Mouse (Mus musculus) v-Abl transformed pro-B cells (cell line): ENCODE data around the gene Cep164.

Experiments
- in situ Hi-C, 2 experiments: fragments of 400-800 bp; cut with MboI; formaldehyde crosslinking; loops; one replicate each; pipeline ENCODE4 v1.15.1; 2025; ENCODE audit not compliant: unreplicated experiment in 2 of 2

Gene Cep164

DNA sequence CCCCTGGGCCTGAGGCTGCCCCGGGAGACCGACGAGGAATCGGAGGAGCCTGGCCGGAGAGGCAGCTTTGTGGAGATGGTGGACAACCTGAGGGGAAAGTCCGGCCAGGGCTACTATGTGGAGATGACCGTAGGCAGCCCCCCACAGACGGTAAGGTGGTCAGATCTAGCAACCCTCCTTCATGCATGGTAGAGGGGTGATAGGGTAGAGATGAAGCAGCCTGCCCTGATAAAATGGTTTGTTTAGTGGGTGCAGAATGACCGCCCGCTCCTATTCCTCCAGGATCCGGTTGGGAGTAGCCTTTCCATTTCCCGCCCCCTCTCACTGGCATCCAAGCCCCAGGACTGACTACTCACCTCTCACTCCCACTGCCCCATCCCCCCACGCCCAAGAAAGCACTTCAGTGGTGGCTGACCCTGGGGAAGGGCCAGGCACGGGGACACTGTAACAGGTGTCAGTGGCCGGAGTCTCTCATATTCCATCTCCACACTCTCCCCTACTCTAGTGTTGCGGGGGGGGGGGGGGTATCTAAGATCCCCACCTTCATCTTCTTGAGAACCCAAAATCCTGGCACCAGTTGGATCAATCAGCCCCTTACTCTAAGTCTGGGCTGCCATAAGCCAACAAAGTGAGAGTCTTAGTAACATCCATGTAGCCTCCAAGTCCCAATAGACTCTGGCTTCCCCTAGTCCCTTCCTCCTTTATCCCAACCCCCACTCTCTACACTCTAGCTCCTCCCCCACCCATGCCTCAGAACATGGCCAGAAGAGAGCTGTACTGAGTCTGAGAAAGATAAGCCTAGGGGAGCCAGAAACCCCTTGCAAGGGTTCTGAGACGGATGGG, 10.9 kb upstream of the Cep164 start:
- in situ Hi-C loops, result no loop called here

GRCm38 (mm10) chr9:45838434-45839138, 10.1 kb upstream of the Cep164 start, which contains the start of gene Bace1:
Gene Bace1, plus strand, starts transcription at chr9:45838580.
- in situ Hi-C loops, result no loop called here

DNA sequence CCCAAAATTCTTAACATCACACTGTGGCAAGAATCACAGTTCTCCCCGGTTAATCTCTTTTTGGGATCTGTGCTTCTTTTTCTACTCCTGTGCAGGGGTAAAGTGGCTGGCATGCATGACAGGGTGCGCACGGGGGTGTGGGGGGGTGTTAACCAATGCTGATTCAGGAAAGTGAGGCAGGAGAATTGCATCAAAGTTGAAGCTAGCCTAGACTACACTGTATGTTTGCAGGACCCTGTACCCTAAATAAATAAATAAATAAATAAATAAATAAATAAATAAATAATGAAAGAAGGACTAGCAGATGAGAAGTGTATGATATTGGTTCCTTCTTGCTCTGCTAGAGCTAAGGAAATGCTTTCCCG, 9.6 kb upstream of the Cep164 start:
- in situ Hi-C loops, result no loop called here

- in situ Hi-C loops, result no loop called here
These were observed 5.0 kb upstream of the Cep164 start for GRCm38 (mm10) chr9:45833461-45833860.

DNA sequence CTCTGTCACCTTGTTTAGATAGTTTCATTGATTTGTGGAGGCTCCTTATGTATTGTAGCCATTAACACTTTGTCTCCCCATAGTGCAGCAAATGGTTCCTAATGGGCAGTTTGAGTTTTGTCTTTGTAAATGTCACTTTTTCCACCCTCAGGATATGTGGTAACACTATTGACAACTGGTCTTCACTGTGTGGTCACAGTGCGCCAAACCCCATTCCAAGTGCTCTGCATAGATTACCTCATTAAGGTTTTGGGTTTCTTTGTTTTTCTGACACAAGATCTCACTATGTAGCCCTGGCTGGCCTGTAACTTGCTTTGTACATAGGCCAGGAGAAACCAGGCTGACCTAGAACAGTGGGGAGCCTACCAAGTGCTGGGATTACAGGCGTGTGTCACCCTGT, 4.4 kb upstream of the Cep164 start:
- in situ Hi-C loops, result no loop called here

DNA sequence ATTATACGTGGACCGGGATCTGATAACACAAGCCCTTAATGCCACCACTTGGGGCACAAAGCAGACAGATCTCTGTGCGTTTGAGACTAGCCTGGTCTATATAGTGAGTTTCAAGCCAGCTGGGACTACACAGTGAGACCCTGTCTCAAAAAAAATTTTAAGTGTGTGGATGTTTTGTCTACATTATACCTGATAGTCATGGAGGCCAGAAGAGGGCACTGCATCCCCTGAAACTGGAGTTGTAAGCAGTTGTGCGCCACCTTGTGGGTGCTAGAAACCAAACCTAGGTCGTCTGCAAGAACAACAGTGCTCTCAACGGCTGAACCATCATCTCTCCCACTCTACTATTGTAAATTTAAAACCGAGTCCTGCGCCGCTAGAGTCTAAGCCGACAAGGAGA, 616 bp upstream of the Cep164 start:
- in situ Hi-C loops, result loop anchor here (5.0 to 10.0 kb wide), 2 partner anchors 52 to 54 kb away; no protein-coding TSS in a partner anchor

DNA sequence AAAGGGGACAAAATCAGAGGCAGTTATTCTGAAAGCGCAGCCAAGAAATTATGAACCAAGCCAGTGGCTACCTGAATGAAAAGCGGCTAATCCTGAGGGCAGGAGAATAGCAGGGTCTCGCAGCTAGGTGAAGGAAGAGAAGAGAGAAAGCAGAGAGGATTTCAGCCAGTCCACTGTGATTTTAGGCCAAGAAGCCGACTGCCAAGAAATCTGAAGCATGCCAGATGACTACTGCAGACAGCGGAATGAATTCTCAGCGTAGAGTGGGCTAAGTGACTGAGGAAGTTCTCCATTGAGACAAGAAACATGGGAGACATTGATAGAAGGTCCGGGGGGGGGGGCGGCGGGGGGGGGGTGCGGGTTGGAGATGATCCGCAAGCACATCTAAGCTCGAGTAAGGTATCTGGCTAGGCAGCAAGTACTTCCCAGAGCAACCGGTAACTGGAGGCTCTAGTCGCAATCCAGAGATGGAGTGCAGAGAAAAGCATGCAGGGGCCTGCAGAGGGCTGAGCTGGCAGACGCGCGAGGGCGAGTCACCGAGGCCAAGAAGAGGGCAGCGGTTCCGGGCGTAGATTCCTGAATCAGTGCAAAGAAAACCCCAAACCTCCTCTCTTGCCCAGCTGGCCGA, 714 bp downstream of the Cep164 start:
- in situ Hi-C loops, result loop anchor here (5.0 to 10.0 kb wide), 2 partner anchors 50 to 53 kb away; no protein-coding TSS in a partner anchor

GRCm38 (mm10) chr9:45818406-45819011, 10.0 kb downstream of the Cep164 start:
- in situ Hi-C loops, result no loop called here

GRCm38 (mm10) chr9:45815525-45815924, 13.0 kb downstream of the Cep164 start:
- in situ Hi-C loops, result no loop called here

GRCm38 (mm10) chr9:45815113-45815512, 13.4 kb downstream of the Cep164 start:
- in situ Hi-C loops, result no loop called here

DNA sequence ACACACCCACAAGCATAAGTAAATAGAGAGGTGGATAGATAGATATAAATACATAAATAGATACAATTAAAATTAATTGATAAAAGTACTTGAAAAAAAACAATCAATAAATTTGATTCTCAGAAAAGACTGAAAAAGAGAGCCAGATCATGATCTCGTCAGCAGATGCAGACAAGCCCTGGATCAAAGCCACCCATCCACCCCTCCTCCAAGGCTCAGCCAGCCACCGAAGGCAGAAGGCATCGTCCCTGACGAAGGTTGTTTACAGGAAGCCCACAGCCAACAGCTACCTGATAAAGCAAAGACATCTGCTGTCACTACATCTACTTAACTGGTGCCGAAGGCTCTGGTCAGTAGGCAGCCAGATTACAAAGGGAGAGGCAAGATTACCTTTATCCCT, 16.5 kb downstream of the Cep164 start:
- in situ Hi-C loops, result no loop called here

GRCm38 (mm10) chr9:45807761-45808160, 20.7 kb downstream of the Cep164 start:
- in situ Hi-C loops, result no loop called here

GRCm38 (mm10) chr9:45807337-45807736, 21.2 kb downstream of the Cep164 start:
- in situ Hi-C loops, result no loop called here

GRCm38 (mm10) chr9:45806847-45807246, 21.6 kb downstream of the Cep164 start:
- in situ Hi-C loops, result no loop called here

DNA sequence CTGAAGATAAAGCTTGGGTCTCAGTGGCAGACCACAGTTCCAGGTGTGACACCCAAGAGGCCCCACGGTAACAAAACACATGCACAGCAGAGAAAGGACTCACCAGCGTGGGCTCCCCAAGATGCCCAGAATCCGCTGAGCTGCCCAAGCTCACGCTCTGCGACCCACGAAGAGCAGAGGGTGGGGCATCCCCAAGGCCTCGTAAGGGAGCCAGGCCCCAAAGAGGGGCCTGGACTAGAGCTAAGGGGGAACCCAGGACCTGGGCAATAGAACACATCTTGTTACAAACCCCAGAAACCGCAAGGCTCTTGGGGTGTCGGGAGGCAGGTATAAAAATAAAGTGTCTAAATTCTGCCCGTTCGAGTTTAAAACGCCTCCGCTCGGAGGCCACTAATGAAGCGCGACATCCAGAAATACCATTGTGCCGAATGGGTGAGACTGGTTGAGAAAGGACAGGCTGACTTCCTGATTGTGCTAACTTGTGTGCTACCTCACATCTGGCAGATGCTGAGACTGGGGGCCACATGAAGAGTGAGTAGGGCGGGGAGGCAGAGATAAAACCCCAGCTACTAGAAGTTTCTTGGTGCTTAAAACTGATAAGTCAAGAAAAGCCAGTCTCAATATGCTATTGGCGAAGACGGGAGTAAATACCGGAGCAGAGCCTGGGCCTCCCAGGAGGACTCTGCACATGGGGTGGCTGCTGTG, 25.3 kb downstream of the Cep164 start:
- in situ Hi-C loops, result no loop called here

DNA sequence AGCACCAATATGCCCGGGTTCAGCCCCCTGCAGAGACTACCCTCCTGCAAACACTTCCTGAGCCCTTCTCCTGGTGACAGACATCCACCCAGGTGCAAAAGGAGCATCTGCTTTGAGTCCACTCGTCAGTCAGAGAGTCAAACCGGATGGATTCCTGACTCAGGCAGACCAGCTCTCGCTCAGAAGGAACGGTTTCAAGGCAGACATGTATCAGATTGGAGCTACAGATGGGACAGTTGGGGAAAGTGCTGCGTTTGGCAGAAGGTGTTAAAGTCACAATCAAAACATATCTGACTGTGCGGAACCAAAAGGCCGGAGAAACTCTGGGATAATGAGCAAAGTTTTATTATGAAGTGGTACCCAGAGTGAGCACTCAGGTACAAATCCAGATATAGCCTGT, 29.1 kb downstream of the Cep164 start:
- in situ Hi-C loops, result no loop called here

DNA sequence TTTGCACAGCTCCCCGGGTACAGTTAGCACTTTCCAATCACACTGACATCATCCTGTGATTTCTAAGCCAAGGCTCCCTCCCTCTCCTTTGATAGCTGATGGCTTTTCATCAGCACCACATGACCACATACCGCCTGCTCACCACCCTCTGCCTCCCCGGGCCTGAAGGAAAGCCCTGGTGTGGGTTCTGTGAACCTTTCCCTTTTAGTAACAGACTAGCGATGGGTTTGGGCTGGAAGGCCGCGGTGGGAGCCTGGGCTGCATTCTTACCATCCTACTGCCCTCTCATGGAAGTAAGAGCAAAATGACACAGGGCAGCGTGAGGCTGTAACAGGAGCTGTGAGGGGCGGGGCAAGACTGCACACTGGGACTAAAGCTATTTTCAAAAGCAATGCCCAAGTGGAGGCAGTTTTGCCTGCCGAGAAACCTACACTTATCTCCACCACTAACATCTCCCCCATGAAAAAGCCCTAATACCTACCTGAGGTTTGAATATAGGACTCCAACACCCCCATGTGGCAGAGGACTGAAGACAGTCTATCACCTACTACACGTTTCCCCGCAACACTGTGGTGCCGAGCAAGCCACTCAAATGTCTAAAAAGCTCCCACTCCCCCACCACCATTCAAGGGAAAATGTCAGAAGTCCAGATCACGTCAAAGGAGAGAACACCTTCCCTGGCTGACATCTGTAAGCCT, 29.9 kb downstream of the Cep164 start:
- in situ Hi-C loops, result no loop called here

GRCm38 (mm10) chr9:45797271-45797670, 31.2 kb downstream of the Cep164 start:
- in situ Hi-C loops, result no loop called here

- in situ Hi-C loops, result no loop called here
These were observed 32.8 kb downstream of the Cep164 start for GRCm38 (mm10) chr9:45795722-45796121.

DNA sequence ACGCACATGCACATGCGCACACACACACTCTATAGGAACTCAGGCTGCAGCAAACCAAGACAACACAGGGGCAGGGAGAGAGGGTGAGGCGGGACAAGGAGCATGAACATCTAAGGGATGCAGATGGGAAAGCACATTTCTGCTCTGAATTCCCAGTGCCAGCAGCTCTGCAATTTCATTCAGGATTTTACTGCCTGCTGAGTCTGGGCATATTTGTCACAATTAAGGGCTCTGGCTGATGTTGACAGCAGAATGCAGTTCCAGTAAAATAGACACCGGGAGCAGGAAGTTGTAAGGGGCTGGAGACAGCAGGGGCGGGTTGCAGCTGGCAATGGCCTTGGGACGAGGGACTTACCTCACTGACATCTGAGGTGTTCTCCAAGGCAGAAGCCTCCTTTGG, 34.8 kb downstream of the Cep164 start:
- in situ Hi-C loops, result no loop called here
